Mouse (Mus musculus): ENCODE measurements around the gene Adpgk. TPM values are rescaled to one million over a fixed set of nuclear protein-coding genes. Genes with fewer than 3 reads are reported as not detected.

Adpgk gene
- polyA plus RNA-seq, 1 experiment from 2014 or later: 50.0 TPM

DNA sequence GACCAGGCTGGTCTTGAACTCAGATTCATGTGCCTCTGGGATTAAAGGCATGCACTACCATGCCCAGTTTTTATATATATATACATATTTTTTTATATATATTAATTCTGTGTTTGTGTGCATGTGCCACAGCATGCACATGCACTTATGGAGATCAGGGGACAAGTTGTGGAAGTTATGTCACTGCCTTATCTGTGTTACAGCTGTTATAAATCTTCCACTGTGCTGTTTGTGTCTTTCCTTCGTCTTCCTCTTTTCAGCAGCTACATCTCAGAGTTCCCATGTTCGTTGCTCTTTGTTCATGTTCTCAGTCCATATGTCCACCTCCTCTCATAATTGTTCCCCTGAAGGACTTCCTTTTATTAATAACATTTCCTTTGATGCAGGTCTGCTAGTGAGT is 16.5 kb downstream of the Adpgk start:
- Histone ChIP-seq H3K4me2 (ENCODE audit: low read depth) (no peak overlapping the region), H3K4me1 (ENCODE audit: control insufficient read depth, insufficient read depth, low read length) (no peaks in the 10 kb centered on the region), H3K27me3 (ENCODE audit: control insufficient read depth, insufficient read depth, low read length) (no peaks in the 10 kb centered on the region), H3K9me3 (ENCODE audit: control insufficient read depth, low read length) (no peaks in the 10 kb centered on the region), H3K4me3 (ENCODE audit: low read depth, low read length) (no peak overlapping the region), H3K9ac (ENCODE audit: low read length) (no peak overlapping the region), H3K27ac (ENCODE audit: low read depth, low read length) (no peak overlapping the region), H3K36me3 (ENCODE audit: control insufficient read depth, insufficient read depth, low read length) (peaks cover 10% of the 10 kb centered on the region)
- DNase-seq (ENCODE audit: low spot score) (no peak), ATAC-seq (ENCODE audit: insufficient read depth, low FRiP score, low TSS enrichment) (no peak)
- 79% methylated on average over 2 of the region's 2 CpGs for WGBS

DNA sequence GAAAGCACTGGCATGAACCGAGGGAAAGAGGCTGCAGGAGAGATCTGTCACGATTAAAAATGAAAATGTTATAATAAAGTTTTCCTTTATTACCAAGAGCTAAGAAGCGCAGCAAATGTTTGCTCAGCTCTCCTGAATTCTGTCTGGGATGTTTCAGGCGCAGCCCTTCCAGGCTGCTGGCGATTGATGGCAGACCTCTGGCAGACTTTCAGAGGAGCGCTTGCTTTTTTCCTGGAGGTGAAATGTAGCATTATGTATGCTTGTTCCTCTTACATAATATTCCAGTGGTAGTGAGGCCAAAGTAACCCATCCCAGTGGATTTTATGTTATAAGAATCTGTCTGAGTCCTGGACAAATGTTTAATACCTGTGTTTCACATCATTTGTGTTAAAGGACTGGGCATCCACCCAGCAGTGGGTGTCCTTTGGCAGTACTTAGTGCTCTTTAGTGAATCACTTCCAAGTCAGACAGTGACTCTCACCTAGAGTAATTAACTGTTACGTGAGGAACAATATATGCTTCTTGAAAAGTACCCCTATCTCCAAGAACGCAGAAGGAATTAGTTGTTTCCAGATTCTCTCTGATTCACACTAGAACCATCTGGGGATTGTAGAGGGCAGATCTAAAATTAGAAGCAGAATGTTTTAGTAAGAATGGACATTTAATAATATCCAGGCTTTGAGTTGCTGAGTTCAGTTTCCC is 19.4 kb downstream of the Adpgk start:
- Histone ChIP-seq H3K36me3 (ENCODE audit: control insufficient read depth, insufficient read depth, low read length) (peaks cover 12% of the 10 kb centered on the region), H3K9ac (ENCODE audit: low read length) (no peak overlapping the region), H3K9me3 (ENCODE audit: control insufficient read depth, low read length) (no peaks in the 10 kb centered on the region), H3K4me2 (ENCODE audit: low read depth) (no peak overlapping the region), H3K4me1 (ENCODE audit: control insufficient read depth, insufficient read depth, low read length) (no peaks in the 10 kb centered on the region), H3K4me3 (ENCODE audit: low read depth, low read length) (no peak overlapping the region), H3K27ac (ENCODE audit: low read depth, low read length) (no peak overlapping the region), H3K27me3 (ENCODE audit: control insufficient read depth, insufficient read depth, low read length) (no peaks in the 10 kb centered on the region)
- 95% methylated on average over 8 of the region's 8 CpGs for WGBS
- no peak for DNase-seq (ENCODE audit: low spot score)
- no peak for ATAC-seq (ENCODE audit: insufficient read depth, low FRiP score, low TSS enrichment)

DNA sequence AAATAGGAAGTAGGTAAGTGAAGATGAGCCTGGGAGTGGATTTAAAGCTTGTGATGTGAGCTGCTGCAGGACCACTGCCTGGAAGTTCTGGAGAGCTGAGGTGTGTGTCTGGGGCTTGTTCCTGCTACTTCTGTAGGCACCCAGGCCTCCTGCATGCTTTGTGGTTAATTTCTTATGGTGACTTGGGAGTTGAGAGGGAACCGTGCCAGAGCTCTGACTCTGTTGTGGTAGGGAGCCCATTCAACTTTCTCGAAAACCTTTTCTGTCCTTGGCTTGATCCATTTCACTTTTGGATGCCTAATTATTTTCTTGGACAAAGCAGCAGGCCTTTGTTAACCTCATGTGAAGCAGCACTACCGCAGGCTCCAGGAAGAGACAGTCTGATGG is 19.9 kb downstream of the Adpgk start:
- H3K4me3 ChIP-seq (ENCODE audit: low read depth, low read length): no peak overlapping the region

DNA sequence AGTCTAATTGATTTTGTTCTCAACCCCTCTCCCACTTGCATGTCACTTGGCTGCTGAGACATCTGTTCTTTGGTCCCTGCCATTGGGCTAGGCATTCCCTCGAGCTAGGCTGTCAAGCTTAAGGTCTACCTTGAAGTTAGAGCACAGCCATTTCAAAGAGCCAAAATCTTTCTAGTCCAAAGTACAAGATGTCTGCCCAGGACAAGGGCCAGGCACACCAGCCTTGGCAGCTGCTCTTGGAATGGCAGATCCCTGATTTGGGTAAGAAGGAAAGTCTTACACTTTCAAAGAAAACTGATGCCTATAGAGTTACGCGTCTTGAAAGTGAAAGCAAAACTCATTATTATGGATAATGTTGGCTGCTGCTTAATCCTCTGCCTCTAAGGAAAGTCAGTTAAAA is 24.8 kb downstream of the Adpgk start:
- DNase-seq (ENCODE audit: low spot score): no peak
- H3K9me3 ChIP-seq (ENCODE audit: control insufficient read depth, low read length): no peaks in the 10 kb centered on the region
- H3K4me1 ChIP-seq (ENCODE audit: control insufficient read depth, insufficient read depth, low read length): no peaks in the 10 kb centered on the region
- H3K4me3 ChIP-seq (ENCODE audit: low read depth, low read length): no peak overlapping the region
- H3K9ac ChIP-seq (ENCODE audit: low read length): no peak overlapping the region
- no peak overlapping the region for H3K4me2 ChIP-seq (ENCODE audit: low read depth)
- H3K27ac ChIP-seq (ENCODE audit: low read depth, low read length): no peak overlapping the region
- H3K27me3 ChIP-seq (ENCODE audit: control insufficient read depth, insufficient read depth, low read length): no peaks in the 10 kb centered on the region
- WGBS: 92% methylated on average over 3 of the region's 3 CpGs
- peaks cover 13% of the 10 kb centered on the region for H3K36me3 ChIP-seq (ENCODE audit: control insufficient read depth, insufficient read depth, low read length)
- ATAC-seq (ENCODE audit: insufficient read depth, low FRiP score, low TSS enrichment): no peak

More for the DNA sequence above, 19.9 kb downstream of the Adpgk start:
- H3K27me3 ChIP-seq (ENCODE audit: control insufficient read depth, insufficient read depth, low read length): no peaks in the 10 kb centered on the region
- no peak overlapping the region for H3K27ac ChIP-seq (ENCODE audit: low read depth, low read length)
- DNase-seq (ENCODE audit: low spot score): no peak
- H3K36me3 ChIP-seq (ENCODE audit: control insufficient read depth, insufficient read depth, low read length): peaks cover 13% of the 10 kb centered on the region
- H3K9ac ChIP-seq (ENCODE audit: low read length): no peak overlapping the region
- no peaks in the 10 kb centered on the region for H3K4me1 ChIP-seq (ENCODE audit: control insufficient read depth, insufficient read depth, low read length)
- no peak for ATAC-seq (ENCODE audit: insufficient read depth, low FRiP score, low TSS enrichment)
- WGBS: 95% methylated on average over 3 of the region's 3 CpGs
- no peak overlapping the region for H3K4me2 ChIP-seq (ENCODE audit: low read depth)
- H3K9me3 ChIP-seq (ENCODE audit: control insufficient read depth, low read length): no peaks in the 10 kb centered on the region

DNA sequence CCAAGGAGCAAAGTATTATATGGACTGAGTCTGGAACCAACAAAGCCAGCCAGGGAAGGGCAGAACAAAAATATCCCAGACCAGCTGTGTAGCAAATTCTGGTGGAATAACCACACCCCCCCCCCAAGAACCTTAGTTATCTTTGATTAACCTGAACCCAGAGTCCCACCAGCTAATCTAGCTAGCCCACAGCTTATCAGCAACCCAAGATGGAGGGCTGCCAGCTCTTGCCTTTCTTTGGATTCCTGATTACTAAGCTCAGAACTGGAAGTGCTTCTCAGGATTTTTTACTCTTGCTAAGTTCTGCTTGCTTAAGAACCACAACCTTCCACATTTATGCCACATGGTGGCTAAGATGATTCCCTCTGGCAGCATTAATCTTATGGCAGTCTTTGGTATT is 33.0 kb downstream of the Adpgk start:
- Histone ChIP-seq H3K4me2 (ENCODE audit: low read depth) (no peak overlapping the region), H3K36me3 (ENCODE audit: control insufficient read depth, insufficient read depth, low read length) (no peaks in the 10 kb centered on the region; the same call in 1 of the 2 replicates), H3K27ac (ENCODE audit: low read depth, low read length) (no peak overlapping the region), H3K4me1 (ENCODE audit: control insufficient read depth, insufficient read depth, low read length) (no peaks in the 10 kb centered on the region), H3K27me3 (ENCODE audit: control insufficient read depth, insufficient read depth, low read length) (no peaks in the 10 kb centered on the region), H3K4me3 (ENCODE audit: low read depth, low read length) (no peak overlapping the region), H3K9ac (ENCODE audit: low read length) (no peak overlapping the region), H3K9me3 (ENCODE audit: control insufficient read depth, low read length) (no peaks in the 10 kb centered on the region)
- no peak for DNase-seq (ENCODE audit: low spot score)
- ATAC-seq (ENCODE audit: insufficient read depth, low FRiP score, low TSS enrichment): no peak

DNA sequence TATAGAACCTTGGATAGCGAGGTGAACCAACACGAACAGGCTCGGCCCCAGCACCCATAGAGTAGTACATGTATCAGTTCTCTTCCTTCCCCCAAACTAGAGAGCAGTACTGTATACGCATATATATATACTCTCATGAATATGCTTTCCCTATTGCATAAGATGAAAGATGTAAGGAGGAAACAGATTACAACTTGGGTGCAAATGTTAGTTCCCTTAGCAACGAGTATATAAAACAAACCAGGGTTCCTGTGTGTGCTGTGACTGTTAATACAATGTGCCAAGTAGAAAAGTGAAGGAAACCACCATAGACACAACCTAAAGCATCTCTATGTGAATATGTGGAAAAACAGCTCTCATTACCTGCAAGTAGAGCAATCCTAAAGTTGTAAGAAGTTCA is 38.7 kb downstream of the Adpgk start:
- H3K27me3 ChIP-seq (ENCODE audit: control insufficient read depth, insufficient read depth, low read length): no peaks in the 10 kb centered on the region
- no peak overlapping the region for H3K27ac ChIP-seq (ENCODE audit: low read depth, low read length)
- DNase-seq (ENCODE audit: low spot score) (no peak), ATAC-seq (ENCODE audit: insufficient read depth, low FRiP score, low TSS enrichment) (no peak)
- no peak overlapping the region for H3K9ac ChIP-seq (ENCODE audit: low read length)
- no peaks in the 10 kb centered on the region for H3K36me3 ChIP-seq (ENCODE audit: control insufficient read depth, insufficient read depth, low read length)
- WGBS: 95% methylated on average over 5 of the region's 5 CpGs
- H3K4me3 ChIP-seq (ENCODE audit: low read depth, low read length): no peak overlapping the region
- no peak overlapping the region for H3K4me2 ChIP-seq (ENCODE audit: low read depth)
- no peaks in the 10 kb centered on the region for H3K9me3 ChIP-seq (ENCODE audit: control insufficient read depth, low read length)
- H3K4me1 ChIP-seq (ENCODE audit: control insufficient read depth, insufficient read depth, low read length): no peaks in the 10 kb centered on the region

DNA sequence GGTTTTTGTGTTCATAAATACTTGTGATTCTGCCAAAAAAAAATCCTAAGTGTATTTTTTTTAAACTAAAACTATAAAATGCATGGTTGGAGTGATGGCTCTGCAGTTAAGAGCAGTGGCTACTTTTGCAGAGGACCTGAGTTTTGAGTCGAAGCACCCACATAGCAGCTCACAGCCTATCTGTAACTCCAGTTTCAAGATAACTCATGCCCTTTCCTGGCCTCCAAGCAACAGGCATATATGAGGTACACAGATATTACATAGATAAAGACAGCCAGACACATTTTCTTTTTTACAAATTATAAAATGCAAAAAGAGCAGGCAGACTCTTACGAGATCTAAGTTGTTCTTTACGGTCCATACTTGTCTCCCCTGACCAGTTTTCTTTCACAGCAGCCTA is 45.2 kb downstream of the Adpgk start:
- 94% methylated on average over 3 of the region's 3 CpGs for WGBS
- no peaks in the 10 kb centered on the region for H3K9me3 ChIP-seq (ENCODE audit: control insufficient read depth, low read length)
- H3K4me2 ChIP-seq (ENCODE audit: low read depth): no peak overlapping the region
- H3K27ac ChIP-seq (ENCODE audit: low read depth, low read length): no peak overlapping the region
- no peaks in the 10 kb centered on the region for H3K27me3 ChIP-seq (ENCODE audit: control insufficient read depth, insufficient read depth, low read length)
- DNase-seq (ENCODE audit: low spot score) (no peak), ATAC-seq (ENCODE audit: insufficient read depth, low FRiP score, low TSS enrichment) (no peak)
- H3K9ac ChIP-seq (ENCODE audit: low read length): no peak overlapping the region
- no peak overlapping the region for H3K4me3 ChIP-seq (ENCODE audit: low read depth, low read length)
- H3K36me3 ChIP-seq (ENCODE audit: control insufficient read depth, insufficient read depth, low read length): 0 out of 2 replicates have a peak, but pooled peaks cover 2% of the 10 kb centered on the region
- no peaks in the 10 kb centered on the region for H3K4me1 ChIP-seq (ENCODE audit: control insufficient read depth, insufficient read depth, low read length)

DNA sequence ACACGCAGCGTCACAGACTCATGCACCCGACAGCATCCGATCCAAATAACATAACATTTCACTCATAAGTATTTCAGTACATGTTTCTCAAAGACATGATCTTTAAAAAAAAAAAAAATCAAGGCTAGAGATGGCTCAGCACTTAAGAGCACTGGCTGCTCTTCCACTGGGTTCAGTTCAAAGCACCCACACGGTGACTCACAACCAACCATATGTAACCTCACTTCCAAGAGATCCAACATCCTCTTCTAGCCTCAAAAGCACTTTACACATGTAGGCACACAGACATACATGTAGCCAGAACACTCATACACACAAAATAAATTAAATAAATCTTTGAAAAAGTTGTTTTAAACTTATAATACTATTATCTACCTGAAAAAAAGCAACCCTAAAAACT is 46.5 kb downstream of the Adpgk start:
- DNase-seq (ENCODE audit: low spot score) (no peak), ATAC-seq (ENCODE audit: insufficient read depth, low FRiP score, low TSS enrichment) (no peak)
- no peaks in the 10 kb centered on the region for H3K4me1 ChIP-seq (ENCODE audit: control insufficient read depth, insufficient read depth, low read length)
- H3K4me2 ChIP-seq (ENCODE audit: low read depth): no peak overlapping the region
- H3K27me3 ChIP-seq (ENCODE audit: control insufficient read depth, insufficient read depth, low read length): no peaks in the 10 kb centered on the region
- no peak overlapping the region for H3K9ac ChIP-seq (ENCODE audit: low read length)
- no peak overlapping the region for H3K4me3 ChIP-seq (ENCODE audit: low read depth, low read length)
- H3K27ac ChIP-seq (ENCODE audit: low read depth, low read length): no peak overlapping the region
- WGBS: 91% methylated on average over 5 of the region's 5 CpGs
- H3K36me3 ChIP-seq (ENCODE audit: control insufficient read depth, insufficient read depth, low read length): 0 out of 2 replicates have a peak, but pooled peaks cover 2% of the 10 kb centered on the region
- no peaks in the 10 kb centered on the region for H3K9me3 ChIP-seq (ENCODE audit: control insufficient read depth, low read length)

DNA sequence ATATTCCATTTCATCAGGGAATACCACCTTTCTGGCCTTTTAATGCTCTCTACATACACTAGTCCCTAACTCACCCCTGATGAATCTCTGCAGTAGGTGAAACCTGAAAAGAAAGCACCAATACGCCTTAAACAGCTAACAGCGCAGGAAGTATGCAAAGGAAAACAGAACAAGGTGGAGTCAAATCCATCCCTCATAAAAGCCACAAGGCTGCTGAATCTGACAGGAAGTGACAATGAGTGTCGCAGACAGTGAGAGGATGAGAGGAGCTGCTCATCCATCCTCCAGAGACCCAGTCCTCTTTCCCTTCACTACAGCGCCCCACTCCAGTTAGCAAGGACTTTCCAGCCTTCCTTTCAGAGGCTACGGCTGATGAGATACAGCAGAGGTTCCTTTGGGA is 47.1 kb downstream of the Adpgk start:
- H3K4me3 ChIP-seq (ENCODE audit: low read depth, low read length): no peak overlapping the region
- H3K27me3 ChIP-seq (ENCODE audit: control insufficient read depth, insufficient read depth, low read length): no peaks in the 10 kb centered on the region
- no peaks in the 10 kb centered on the region for H3K9me3 ChIP-seq (ENCODE audit: control insufficient read depth, low read length)
- H3K4me2 ChIP-seq (ENCODE audit: low read depth): no peak overlapping the region
- WGBS: 91% methylated on average over 5 of the region's 5 CpGs
- no peak overlapping the region for H3K9ac ChIP-seq (ENCODE audit: low read length)
- DNase-seq (ENCODE audit: low spot score) (no peak), ATAC-seq (ENCODE audit: insufficient read depth, low FRiP score, low TSS enrichment) (no peak)
- no peaks in the 10 kb centered on the region for H3K4me1 ChIP-seq (ENCODE audit: control insufficient read depth, insufficient read depth, low read length)
- no peak overlapping the region for H3K27ac ChIP-seq (ENCODE audit: low read depth, low read length)
- H3K36me3 ChIP-seq (ENCODE audit: control insufficient read depth, insufficient read depth, low read length): 0 out of 2 replicates have a peak, but pooled peaks cover 2% of the 10 kb centered on the region
